8 mouse cellular contexts compared by ENCODE assay signal in genomic region chr11:55469048-55469843, GRCm38 (mm10). TPM values are rescaled to one million over a fixed set of nuclear protein-coding genes. Genes with fewer than 3 reads are reported as not detected.
DNase-seq lines count a peak whose midpoint lies in the region; ATAC-seq and TF ChIP-seq lines count a peak whose summit lies in the region.

TSS of gene G3bp1 (plus strand) at chr11:55469685.

- TF ChIP-seq POLR2A in bone marrow macrophage, adult 2 months (IDR thresholded peaks at IDR 0.05; ENCODE audit: borderline replicate concordance, low read depth, low read length), result no peak; the same call in 1 of the 2 replicates
- peak; percentile 97 for TF ChIP-seq POLR2A in embryonic fibroblast, embryonic 13.5 days (IDR thresholded peaks at IDR 0.05; ENCODE audit: low read depth, low read length)

- peaks cover 17% of the 10 kb centered on the region; the same call in 1 of the 2 replicates for H3K36me3 ChIP-seq in kidney, embryonic 14.5 days (ENCODE audit: control insufficient read depth, insufficient read depth, low read length)
- H3K36me3 ChIP-seq in limb, embryonic 15.5 days, result peaks cover 16% of the 10 kb centered on the region

- H3K27ac ChIP-seq in bone marrow macrophage, adult 2 months (ENCODE audit: insufficient read depth, low read depth, low read length), result peak within 1 kb of the TSS; percentile 97
- peak within 1 kb of the TSS; percentile 95 for H3K27ac ChIP-seq in embryonic fibroblast, embryonic 13.5 days (ENCODE audit: insufficient read depth, low read length)
- H3K27ac ChIP-seq in kidney, embryonic 14.5 days (ENCODE audit: low read depth, low read length), result peak within 1 kb of the TSS; percentile 95
- peak within 1 kb of the TSS; percentile 91 for H3K27ac ChIP-seq in limb, embryonic 15.5 days

- H3K27me3 ChIP-seq in kidney, embryonic 14.5 days (ENCODE audit: control insufficient read depth, insufficient read depth, low read length), result no peaks in the 10 kb centered on the region
- no peaks in the 10 kb centered on the region for H3K27me3 ChIP-seq in limb, embryonic 15.5 days

- peak within 1 kb of the TSS; percentile 89 for H3K4me2 ChIP-seq in kidney, embryonic 14.5 days (replicated peaks; ENCODE audit: low read depth, low read length)
- peak within 1 kb of the TSS; percentile 82 for H3K4me2 ChIP-seq in limb, embryonic 15.5 days

- peaks cover 21% of the 10 kb centered on the region for H3K4me1 ChIP-seq in bone marrow macrophage, adult 2 months (ENCODE audit: control insufficient read depth, insufficient read depth, low read length)
- peaks cover 10% of the 10 kb centered on the region; the same call in 1 of the 2 replicates for H3K4me1 ChIP-seq in embryonic fibroblast, embryonic 13.5 days (ENCODE audit: control insufficient read depth, insufficient read depth, low read length)
- peaks cover 15% of the 10 kb centered on the region for H3K4me1 ChIP-seq in kidney, embryonic 14.5 days (ENCODE audit: control insufficient read depth, insufficient read depth, low read length)
- peaks cover 26% of the 10 kb centered on the region for H3K4me1 ChIP-seq in limb, embryonic 15.5 days

- DNase-seq in A20 (ENCODE audit: low read depth, low spot score), result peak; percentile 99
- DNase-seq in heart, adult 9 months (ENCODE audit: low spot score in 2 of 2), result peak; percentile 100
- peak; percentile 97 to 99 for DNase-seq in monocyte, adult 2 months (ENCODE audit: low read depth in 1 of 2, low spot score in 2 of 2)
- DNase-seq in spleen, postnatal 36 days (ENCODE audit: low spot score in 2 of 2), result peak; percentile 99 to 100

- peak within 1 kb of the TSS; percentile 97 for H3K9ac ChIP-seq in kidney, embryonic 14.5 days (ENCODE audit: low read depth, low read length)
- H3K9ac ChIP-seq in limb, embryonic 15.5 days, result peak within 1 kb of the TSS; percentile 91

- peak within 1 kb of the TSS; percentile 97 for H3K4me3 ChIP-seq in bone marrow macrophage, adult 2 months (ENCODE audit: insufficient read depth, low read length)
- peak within 1 kb of the TSS; percentile 100 for H3K4me3 ChIP-seq in embryonic fibroblast, embryonic 13.5 days (ENCODE audit: insufficient read depth, low read length)
- peak within 1 kb of the TSS; percentile 99 for H3K4me3 ChIP-seq in kidney, embryonic 14.5 days (ENCODE audit: low read length)
- peak within 1 kb of the TSS; percentile 86 for H3K4me3 ChIP-seq in limb, embryonic 15.5 days

- under 1% methylated on average over 57 of the region's 57 CpGs for WGBS in kidney, embryonic 14.5 days
- WGBS in limb, embryonic 15.5 days, result under 1% methylated on average over 57 of the region's 57 CpGs

- ATAC-seq in kidney, embryonic 14.5 days (ENCODE audit: low FRiP score, low TSS enrichment), result peak; percentile 97
- ATAC-seq in limb, embryonic 15.5 days (ENCODE audit: insufficient number of reproducible peaks, low FRiP score, low TSS enrichment, low read depth), result peak; percentile 99

- no peak for TF ChIP-seq CTCF in bone marrow macrophage, adult 2 months (IDR thresholded peaks at IDR 0.05; ENCODE audit: low read depth, low read length)
- no peak for TF ChIP-seq CTCF in embryonic fibroblast, embryonic 13.5 days (IDR thresholded peaks at IDR 0.05; ENCODE audit: borderline replicate concordance, insufficient read depth, low read length)

- H3K9me3 ChIP-seq in kidney, embryonic 14.5 days (ENCODE audit: control insufficient read depth, low read length), result no peaks in the 10 kb centered on the region
- H3K9me3 ChIP-seq in limb, embryonic 15.5 days, result no peaks in the 10 kb centered on the region

RNA-seq across cellular contexts. Expression of gene G3bp1, which starts in this region (rescaled TPM):
- polyA plus RNA-seq in bone marrow macrophage, adult 2 months (2012; ENCODE audit: insufficient read depth, insufficient read length, missing spikeins), result 29.4 and 32.0 TPM in 2 replicates
- polyA plus RNA-seq in embryonic fibroblast, embryonic 13.5 days (2011; ENCODE audit: insufficient read length, low read depth, missing spikeins), result 77.7 and 79.1 TPM in 2 replicates
- polyA plus RNA-seq in kidney, embryonic 14.5 days (2014; fragmentation: Nextera tagmentation; extraction: Ambion mirVana), result 151 and 230 TPM in 2 replicates
- 153 and 158 TPM in 2 replicates for polyA plus RNA-seq in limb, embryonic 15.5 days (2015; fragmentation: Nextera tagmentation; extraction: Ambion mirVana)

Comparison
In these comparisons a context has a peak if more than half of its experiments do, and no peak if none do; other contexts are left out.
1. Peak in every context shown above with its lines: DNase-seq, ATAC-seq, H3K4me3 ChIP-seq and H3K27ac ChIP-seq.